Mouse (Mus musculus) stomach, embryonic 15.5 days (tissue): ENCODE data around the gene Kcnk12. TPM values are rescaled to one million over a fixed set of nuclear protein-coding genes. Genes with fewer than 3 reads are reported as not detected.
A peak's percentile ranks its signal among the peaks of the same experiment; 100 is the strongest.

Experiments
- ATAC-seq: fragments of 200-750 bp; cut with Nextera tagmentation; 2 replicates; pipeline ENCODE4 v1.8.0; 2017; ENCODE audit warnings: low read depth, moderate number of reproducible peaks, moderate TSS enrichment; ENCODE audit not compliant: insufficient read depth, low FRiP score
- H3K27ac ChIP-seq: fragments of 300-500 bp; sonication (generic); 2 replicates; pipeline ENCODE4 v1.5.1; 2015; ENCODE audit warnings: mild to moderate bottlenecking, inconsistent platforms
- H3K27me3 ChIP-seq: fragments of 300-500 bp; sonication (generic); replicated peaks from 2 replicates; pipeline ENCODE4 v1.6.1; 2015; ENCODE audit warnings: inconsistent platforms
- H3K36me3 ChIP-seq: fragments of 300-500 bp; sonication (generic); 2 replicates; pipeline ENCODE4 v1.6.1; 2015; ENCODE audit warnings: inconsistent platforms
- H3K4me1 ChIP-seq: fragments of 300-500 bp; sonication (generic); 2 replicates; pipeline ENCODE4 v1.6.1; 2015; ENCODE audit warnings: inconsistent platforms
- H3K4me2 ChIP-seq: fragments of 300-500 bp; sonication (generic); 2 replicates; pipeline ENCODE4 v1.6.1; 2015; ENCODE audit warnings: mild to moderate bottlenecking, inconsistent platforms
- H3K4me3 ChIP-seq: fragments of 300-500 bp; sonication (generic); replicated peaks from 2 replicates; pipeline ENCODE4 v1.5.1; 2015; ENCODE audit warnings: inconsistent platforms
- H3K9ac ChIP-seq: fragments of 300-500 bp; sonication (generic); 2 replicates; pipeline ENCODE4 v1.6.1; 2015; ENCODE audit warnings: inconsistent platforms
- H3K9me3 ChIP-seq: fragments of 300-500 bp; sonication (generic); 2 replicates; pipeline ENCODE4 v1.6.1; 2016; ENCODE audit warnings: inconsistent platforms
- WGBS: fragments of 180-500 bp; shearing (Covaris S2); methylation state at CpG from one replicate; pipeline ENCODE4 v1.1.7; 2015; 5-methylcytosine and 5-hydroxymethylcytosine counted together
- polyA plus RNA-seq: library from polyadenylated mRNA; unstranded; fragments of >200 nt; fragmentation: Nextera tagmentation; extraction: Ambion mirVana; gene quantifications from 2 replicates; pipeline ENCODE4 v1.2.1, GENCODE M21; 2015

Gene Kcnk12
- polyA plus RNA-seq, 1 experiment from 2014 or later, result 0.17 TPM

GRCm38 (mm10) chr17:87796881-87797416, 845 bp downstream of the Kcnk12 start:
- Histone ChIP-seq H3K27ac (no peak overlapping the region), H3K9ac (no peak overlapping the region), H3K4me1 (peaks cover 22% of the 10 kb centered on the region), H3K9me3 (no peaks in the 10 kb centered on the region), H3K27me3 (peaks cover 59% of the 10 kb centered on the region), H3K36me3 (no peaks in the 10 kb centered on the region), H3K4me2 (peak overlapping the region; percentile 73), H3K4me3 (peak overlapping the region; percentile 44)
- ATAC-seq, result no peak
- WGBS, result under 1% methylated on average over 71 of the region's 72 CpGs

GRCm38 (mm10) chr17:87795927-87796714, 1.7 kb downstream of the Kcnk12 start:
- Histone ChIP-seq H3K27ac (no peak overlapping the region), H3K4me3 (peak overlapping the region; percentile 44; the same call in 1 of the 2 replicates), H3K4me2 (peak overlapping the region; percentile 73; the same call in 1 of the 2 replicates), H3K9me3 (no peaks in the 10 kb centered on the region), H3K27me3 (peaks cover 62% of the 10 kb centered on the region), H3K9ac (no peak overlapping the region), H3K4me1 (peaks cover 25% of the 10 kb centered on the region), H3K36me3 (no peaks in the 10 kb centered on the region)
- no peak for ATAC-seq
- 24% methylated on average over 12 of the region's 12 CpGs for WGBS

GRCm38 (mm10) chr17:87794801-87795200, 3.0 kb downstream of the Kcnk12 start:
- Histone ChIP-seq H3K4me2 (no peak overlapping the region), H3K27me3 (peaks cover 55% of the 10 kb centered on the region), H3K9ac (no peak overlapping the region), H3K27ac (no peak overlapping the region), H3K9me3 (no peaks in the 10 kb centered on the region), H3K4me1 (peaks cover 25% of the 10 kb centered on the region), H3K4me3 (no peak overlapping the region), H3K36me3 (no peaks in the 10 kb centered on the region)
- WGBS, result 82% methylated on average over 5 of the region's 5 CpGs
- no peak for ATAC-seq

GRCm38 (mm10) chr17:87793331-87793730, 4.5 kb downstream of the Kcnk12 start:
- Histone ChIP-seq H3K9me3 (no peaks in the 10 kb centered on the region), H3K4me1 (peaks cover 21% of the 10 kb centered on the region), H3K9ac (no peak overlapping the region), H3K36me3 (no peaks in the 10 kb centered on the region), H3K27ac (no peak overlapping the region), H3K4me3 (no peak overlapping the region), H3K4me2 (no peak overlapping the region), H3K27me3 (peaks cover 41% of the 10 kb centered on the region)
- peak; percentile 71 for ATAC-seq
- WGBS, result 39% methylated on average over 5 of the region's 5 CpGs

GRCm38 (mm10) chr17:87792623-87793315, 5.0 kb downstream of the Kcnk12 start:
- 66% methylated on average over 12 of the region's 12 CpGs for WGBS
- Histone ChIP-seq H3K36me3 (no peaks in the 10 kb centered on the region), H3K27ac (no peak overlapping the region), H3K4me3 (no peak overlapping the region), H3K27me3 (peaks cover 35% of the 10 kb centered on the region), H3K9ac (no peak overlapping the region), H3K4me1 (peaks cover 16% of the 10 kb centered on the region), H3K4me2 (no peak overlapping the region), H3K9me3 (no peaks in the 10 kb centered on the region)
- no peak for ATAC-seq

GRCm38 (mm10) chr17:87791517-87792098, 6.2 kb downstream of the Kcnk12 start:
- H3K4me1 ChIP-seq, result peaks cover 4% of the 10 kb centered on the region; the same call in 1 of the 2 replicates
- H3K4me2 ChIP-seq, result no peak overlapping the region
- H3K27me3 ChIP-seq, result peaks cover 23% of the 10 kb centered on the region
- H3K4me3 ChIP-seq, result no peak overlapping the region
- 61% methylated on average over 7 of the region's 7 CpGs for WGBS
- ATAC-seq, result no peak
- H3K9ac ChIP-seq, result no peak overlapping the region
- no peak overlapping the region for H3K27ac ChIP-seq
- H3K9me3 ChIP-seq, result no peaks in the 10 kb centered on the region
- no peaks in the 10 kb centered on the region for H3K36me3 ChIP-seq

- Histone ChIP-seq H3K27me3 (peaks cover 16% of the 10 kb centered on the region), H3K4me2 (no peak overlapping the region), H3K4me1 (0 out of 2 replicates have a peak, but pooled peaks cover 3% of the 10 kb centered on the region), H3K4me3 (no peak overlapping the region), H3K9ac (no peak overlapping the region), H3K36me3 (no peaks in the 10 kb centered on the region), H3K9me3 (no peaks in the 10 kb centered on the region), H3K27ac (no peak overlapping the region)
- no peak for ATAC-seq
- 89% methylated on average over 5 of the region's 5 CpGs for WGBS
Observed at GRCm38 (mm10) chr17:87790661-87791060, 7.1 kb downstream of the Kcnk12 start.

- WGBS, result 69% methylated on average over 6 of the region's 6 CpGs
- Histone ChIP-seq H3K9ac (no peak overlapping the region), H3K4me3 (no peak overlapping the region), H3K36me3 (no peaks in the 10 kb centered on the region), H3K27ac (no peak overlapping the region), H3K27me3 (0 out of 2 replicates have a peak, but pooled peaks cover 3% of the 10 kb centered on the region), H3K4me2 (no peak overlapping the region), H3K9me3 (no peaks in the 10 kb centered on the region), H3K4me1 (0 out of 2 replicates have a peak, but pooled peaks cover 3% of the 10 kb centered on the region)
- no peak for ATAC-seq
Observed at GRCm38 (mm10) chr17:87788216-87788615, 9.6 kb downstream of the Kcnk12 start.

GRCm38 (mm10) chr17:87787711-87788110, 10.1 kb downstream of the Kcnk12 start:
- Histone ChIP-seq H3K27me3 (0 out of 2 replicates have a peak, but pooled peaks cover 3% of the 10 kb centered on the region), H3K27ac (no peak overlapping the region), H3K9ac (no peak overlapping the region), H3K4me1 (0 out of 2 replicates have a peak, but pooled peaks cover 3% of the 10 kb centered on the region), H3K9me3 (no peaks in the 10 kb centered on the region), H3K4me2 (no peak overlapping the region), H3K36me3 (no peaks in the 10 kb centered on the region), H3K4me3 (no peak overlapping the region)
- 86% methylated on average over 4 of the region's 4 CpGs for WGBS
- ATAC-seq, result no peak

- H3K27ac ChIP-seq, result no peak overlapping the region
- no peak overlapping the region for H3K4me3 ChIP-seq
- no peaks in the 10 kb centered on the region for H3K27me3 ChIP-seq
- no peaks in the 10 kb centered on the region for H3K36me3 ChIP-seq
- no peak for ATAC-seq
- no peak overlapping the region for H3K4me2 ChIP-seq
- no peaks in the 10 kb centered on the region for H3K4me1 ChIP-seq
- H3K9ac ChIP-seq, result no peak overlapping the region
- H3K9me3 ChIP-seq, result no peaks in the 10 kb centered on the region
- 93% methylated on average over 15 of the region's 15 CpGs for WGBS
Observed at GRCm38 (mm10) chr17:87785721-87786120, 12.1 kb downstream of the Kcnk12 start.

- Histone ChIP-seq H3K9me3 (no peaks in the 10 kb centered on the region), H3K4me2 (no peak overlapping the region), H3K4me3 (no peak overlapping the region), H3K27me3 (no peaks in the 10 kb centered on the region), H3K36me3 (no peaks in the 10 kb centered on the region), H3K9ac (no peak overlapping the region), H3K4me1 (no peaks in the 10 kb centered on the region), H3K27ac (no peak overlapping the region)
- 78% methylated on average over 2 of the region's 2 CpGs for WGBS
- no peak for ATAC-seq
Observed at GRCm38 (mm10) chr17:87784911-87785310, 12.9 kb downstream of the Kcnk12 start.
